9 mouse cellular contexts compared by ENCODE assay signal in the genomic region with DNA sequence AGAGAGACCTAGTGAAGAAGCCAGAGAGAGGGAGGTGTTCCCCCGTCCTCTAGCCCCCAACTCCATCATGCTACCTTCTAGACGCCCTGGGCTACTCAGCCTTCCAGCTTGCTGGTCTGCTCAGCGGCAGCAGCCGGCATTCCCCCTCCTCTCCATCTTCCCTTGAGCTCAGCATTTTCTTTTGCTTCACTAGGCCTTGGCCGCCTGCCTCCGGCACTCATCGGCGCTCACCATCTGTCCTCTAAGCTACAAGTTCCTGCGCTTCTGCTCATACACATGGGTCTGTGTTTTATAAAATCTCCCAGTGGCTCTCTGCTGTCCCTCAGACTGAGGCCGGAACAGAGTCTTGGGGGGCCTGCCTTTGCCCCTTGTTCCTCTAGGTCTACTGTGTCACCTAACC. TPM values are rescaled to one million over a fixed set of nuclear protein-coding genes. Genes with fewer than 3 reads are reported as not detected.
DNase-seq lines count a peak whose midpoint lies in the region; ATAC-seq and TF ChIP-seq lines count a peak whose summit lies in the region.
"Had no signal": no experiment of that assay in that cellular context is flagged by ENCODE, and none has a peak within 500 bp of the region (broad histone marks: within the 10 kb centered on the region; RNA-seq: fewer than 3 reads in every experiment).

No protein-coding gene starts in this region.

- H3K27ac ChIP-seq in intestine, embryonic 15.5 days: 0 out of 2 replicates have a peak overlapping the region, but pooled peaks have one; percentile 56
- no peak overlapping the region for H3K27ac ChIP-seq in intestine, postnatal 0 days (ENCODE audit: low read depth, low read length)
- H3K27ac ChIP-seq in intestine, embryonic 16.5 days (ENCODE audit: low read length): no peak overlapping the region
- 0 out of 2 replicates have a peak overlapping the region, but pooled peaks have one; percentile 26 for H3K27ac ChIP-seq in midbrain, postnatal 0 days (ENCODE audit: low read depth, low read length)
- H3K27ac ChIP-seq: embryonic facial prominence, embryonic 13.5 days had no signal

- no peak for ATAC-seq in intestine, embryonic 15.5 days
- no peak for ATAC-seq in intestine, postnatal 0 days
- ATAC-seq in intestine, embryonic 16.5 days: peak; percentile 32; the same call in 1 of the 2 replicates
- ATAC-seq in midbrain, postnatal 0 days (ENCODE audit: low FRiP score): no peak

- no peak overlapping the region for H3K9ac ChIP-seq in intestine, embryonic 15.5 days
- H3K9ac ChIP-seq in intestine, postnatal 0 days (ENCODE audit: low read depth, low read length): no peak overlapping the region
- 0 out of 2 replicates have a peak overlapping the region, but pooled peaks have one; percentile 6 for H3K9ac ChIP-seq in intestine, embryonic 16.5 days (ENCODE audit: low read depth, low read length)
- no peak overlapping the region for H3K9ac ChIP-seq in midbrain, postnatal 0 days (replicated peaks; ENCODE audit: low read length, poor library complexity, severe bottlenecking)
- H3K9ac ChIP-seq: embryonic facial prominence, embryonic 13.5 days had no signal

- 51% methylated on average over 10 of the region's 10 CpGs for WGBS in intestine, embryonic 15.5 days
- WGBS in intestine, postnatal 0 days: 61% methylated on average over 10 of the region's 10 CpGs
- 43% methylated on average over 10 of the region's 10 CpGs for WGBS in intestine, embryonic 16.5 days
- 17% methylated on average over 10 of the region's 10 CpGs for WGBS in midbrain, postnatal 0 days

- peak; percentile 53 to 82 for DNase-seq in cerebellum, postnatal 4 days (ENCODE audit: low spot score in 2 of 2)
- peak; percentile 92 for DNase-seq in midbrain, postnatal 0 days (ENCODE audit: low spot score)
- no peak for DNase-seq in urinary bladder, adult 2 months (ENCODE audit: low spot score)
- DNase-seq in ovary, adult 18-20 months (ENCODE audit: low spot score): no peak
- DNase-seq in adrenal gland, postnatal 10 days: no peak

- H3K4me2 ChIP-seq in intestine, embryonic 15.5 days (replicated peaks): no peak overlapping the region
- no peak overlapping the region for H3K4me2 ChIP-seq in intestine, postnatal 0 days (replicated peaks; ENCODE audit: low read depth)
- H3K4me2 ChIP-seq in intestine, embryonic 16.5 days (ENCODE audit: low read depth, low read length): no peak overlapping the region
- 0 out of 2 replicates have a peak overlapping the region, but pooled peaks have one; percentile 9 for H3K4me2 ChIP-seq in midbrain, postnatal 0 days (ENCODE audit: low read depth, low read length, poor library complexity, severe bottlenecking)
- H3K4me2 ChIP-seq: embryonic facial prominence, embryonic 13.5 days had no signal

- H3K9me3 ChIP-seq in intestine, embryonic 15.5 days: no peaks in the 10 kb centered on the region
- H3K9me3 ChIP-seq in intestine, postnatal 0 days (ENCODE audit: control insufficient read depth): no peaks in the 10 kb centered on the region
- no peaks in the 10 kb centered on the region for H3K9me3 ChIP-seq in intestine, embryonic 16.5 days (ENCODE audit: control insufficient read depth, low read length)
- no peaks in the 10 kb centered on the region for H3K9me3 ChIP-seq in midbrain, postnatal 0 days (ENCODE audit: low read length)
- H3K9me3 ChIP-seq: embryonic facial prominence, embryonic 13.5 days had no signal

- no peaks in the 10 kb centered on the region for H3K36me3 ChIP-seq in intestine, embryonic 15.5 days
- H3K36me3 ChIP-seq in intestine, postnatal 0 days (ENCODE audit: control insufficient read depth, insufficient read depth): no peaks in the 10 kb centered on the region
- no peaks in the 10 kb centered on the region for H3K36me3 ChIP-seq in intestine, embryonic 16.5 days (ENCODE audit: control insufficient read depth, insufficient read depth, low read length)
- H3K36me3 ChIP-seq in midbrain, postnatal 0 days (ENCODE audit: insufficient read depth, low read length): no peaks in the 10 kb centered on the region
- H3K36me3 ChIP-seq: embryonic facial prominence, embryonic 13.5 days had no signal

- no peak overlapping the region for H3K4me3 ChIP-seq in intestine, embryonic 15.5 days (replicated peaks)
- no peak overlapping the region for H3K4me3 ChIP-seq in intestine, postnatal 0 days (ENCODE audit: low read depth, low read length)
- H3K4me3 ChIP-seq in intestine, embryonic 16.5 days (ENCODE audit: low read length): no peak overlapping the region
- no peak overlapping the region for H3K4me3 ChIP-seq in midbrain, postnatal 0 days (ENCODE audit: low read depth, low read length)
- H3K4me3 ChIP-seq: embryonic facial prominence, embryonic 13.5 days had no signal

- peaks cover 1% of the 10 kb centered on the region; the same call in 1 of the 2 replicates for H3K27me3 ChIP-seq in intestine, embryonic 15.5 days (replicated peaks)
- H3K27me3 ChIP-seq in intestine, postnatal 0 days (replicated peaks; ENCODE audit: control insufficient read depth, insufficient read depth, low read length): peaks cover 15% of the 10 kb centered on the region; the same call in 1 of the 2 replicates
- H3K27me3 ChIP-seq in intestine, embryonic 16.5 days (replicated peaks; ENCODE audit: control insufficient read depth, insufficient read depth, low read length): peaks cover 6% of the 10 kb centered on the region
- no peaks in the 10 kb centered on the region for H3K27me3 ChIP-seq in midbrain, postnatal 0 days (ENCODE audit: insufficient read depth, low read length)

- no peak for TF ChIP-seq CTCF in intestine, postnatal 0 days (IDR thresholded peaks at IDR 0.05; ENCODE audit: low read depth)
- TF ChIP-seq CTCF in midbrain, postnatal 0 days (IDR thresholded peaks at IDR 0.05): no peak

- H3K4me1 ChIP-seq in intestine, embryonic 15.5 days (replicated peaks): peaks cover 21% of the 10 kb centered on the region
- H3K4me1 ChIP-seq in intestine, postnatal 0 days (replicated peaks; ENCODE audit: control insufficient read depth, insufficient read depth, low read length): no peaks in the 10 kb centered on the region
- peaks cover 16% of the 10 kb centered on the region for H3K4me1 ChIP-seq in intestine, embryonic 16.5 days (ENCODE audit: control insufficient read depth, insufficient read depth, low read length)
- H3K4me1 ChIP-seq in midbrain, postnatal 0 days (ENCODE audit: insufficient read depth, low read length): peaks cover 5% of the 10 kb centered on the region; the same call in 1 of the 2 replicates

RNA-seq across cellular contexts. Expression of a gene that starts 3.9 kb away (rescaled TPM):
- 7.6 and 8.8 TPM in 2 replicates for polyA plus RNA-seq in intestine, embryonic 15.5 days (2015; fragmentation: Nextera tagmentation; extraction: Ambion mirVana)
- 2.8 and 2.9 TPM in 2 replicates for polyA plus RNA-seq in intestine, postnatal 0 days (2015; fragmentation: Nextera tagmentation; extraction: Ambion mirVana)
- 7.0 and 8.2 TPM in 2 replicates for polyA plus RNA-seq in intestine, embryonic 16.5 days (2015; fragmentation: Nextera tagmentation; extraction: Ambion mirVana)
- total RNA-seq in midbrain, postnatal 0 days (2014; rRNA removed): 36.2 and 45.8 TPM in 2 replicates
- polyA plus RNA-seq in midbrain, postnatal 0 days (2015; fragmentation: Nextera tagmentation; extraction: Ambion mirVana): 21.4 and 22.8 TPM in 2 replicates
- 4.9 and 7.9 TPM in 2 replicates for polyA plus RNA-seq in urinary bladder, adult 2 months (2012; rRNA removed)
- 10 to 100 TPM; 18.1 to 22.3 TPM for total RNA-seq in adrenal gland, postnatal 10 days (2021)

Comparison
In these comparisons a context has a peak if more than half of its experiments do, and no peak if none do; other contexts are left out.
1. H3K27ac ChIP-seq: peak in intestine, embryonic 15.5 days (single experiment) and midbrain, postnatal 0 days (single experiment); none in intestine, postnatal 0 days (single experiment) and intestine, embryonic 16.5 days (single experiment).
2. DNase-seq: peak in cerebellum, postnatal 4 days (2 of 2) and midbrain, postnatal 0 days (single experiment); none in urinary bladder, adult 2 months (single experiment), ovary, adult 18-20 months (single experiment) and adrenal gland, postnatal 10 days (single experiment).